ENCODE assay signal across 14 mouse cellular contexts in genomic region chr7:29338351-29338919, GRCm38 (mm10). TPM values are rescaled to one million over a fixed set of nuclear protein-coding genes. Genes with fewer than 3 reads are reported as not detected.
DNase-seq lines count a peak whose midpoint lies in the region; ATAC-seq lines count a peak whose summit lies in the region.
"Had no signal": no experiment of that assay in that cellular context is flagged by ENCODE, and none has a peak within 500 bp of the region (broad histone marks: within the 10 kb centered on the region; RNA-seq: fewer than 3 reads in every experiment).

No protein-coding gene starts in this region.

- no peaks in the 10 kb centered on the region for H3K9me3 ChIP-seq in hindbrain, embryonic 13.5 days
- no peaks in the 10 kb centered on the region for H3K9me3 ChIP-seq in hindbrain, embryonic 12.5 days (replicated peaks)
- no peaks in the 10 kb centered on the region for H3K9me3 ChIP-seq in liver, embryonic 12.5 days (replicated peaks)
- H3K9me3 ChIP-seq in embryonic facial prominence, embryonic 10.5 days, result no peaks in the 10 kb centered on the region

- peaks cover 18% of the 10 kb centered on the region for H3K4me1 ChIP-seq in hindbrain, embryonic 13.5 days (replicated peaks)
- H3K4me1 ChIP-seq in hindbrain, embryonic 12.5 days, result peaks cover 15% of the 10 kb centered on the region
- peaks cover 99% of the 10 kb centered on the region for H3K4me1 ChIP-seq in liver, embryonic 12.5 days
- peaks cover 38% of the 10 kb centered on the region for H3K4me1 ChIP-seq in embryonic facial prominence, embryonic 10.5 days

- ATAC-seq in hindbrain, embryonic 13.5 days (ENCODE audit: low FRiP score), result no peak
- ATAC-seq in hindbrain, embryonic 12.5 days (ENCODE audit: low FRiP score), result no peak
- peak; percentile 55 for ATAC-seq in liver, embryonic 12.5 days
- ATAC-seq: forebrain, embryonic 16.5 days; Patski had no signal

- no peak overlapping the region for H3K4me3 ChIP-seq in hindbrain, embryonic 13.5 days
- no peak overlapping the region for H3K4me3 ChIP-seq in hindbrain, embryonic 12.5 days
- peak overlapping the region; percentile 39 for H3K4me3 ChIP-seq in liver, embryonic 12.5 days
- H3K4me3 ChIP-seq in embryonic facial prominence, embryonic 10.5 days, result no peak overlapping the region

- peaks cover 26% of the 10 kb centered on the region for H3K36me3 ChIP-seq in hindbrain, embryonic 13.5 days
- peaks cover 23% of the 10 kb centered on the region for H3K36me3 ChIP-seq in hindbrain, embryonic 12.5 days
- H3K36me3 ChIP-seq in liver, embryonic 12.5 days, result peaks cover 10% of the 10 kb centered on the region; the same call in 1 of the 2 replicates
- peaks cover 29% of the 10 kb centered on the region for H3K36me3 ChIP-seq in embryonic facial prominence, embryonic 10.5 days (replicated peaks)

- 0 out of 2 replicates have a peak overlapping the region, but pooled peaks have one; percentile 2 for H3K27ac ChIP-seq in hindbrain, embryonic 13.5 days
- no peak overlapping the region for H3K27ac ChIP-seq in hindbrain, embryonic 12.5 days
- H3K27ac ChIP-seq in liver, embryonic 12.5 days, result peak overlapping the region; percentile 92
- no peak overlapping the region for H3K27ac ChIP-seq in embryonic facial prominence, embryonic 10.5 days (replicated peaks)

- no peak overlapping the region for H3K9ac ChIP-seq in hindbrain, embryonic 13.5 days
- no peak overlapping the region for H3K9ac ChIP-seq in hindbrain, embryonic 12.5 days
- peak overlapping the region; percentile 67 for H3K9ac ChIP-seq in liver, embryonic 12.5 days

- H3K4me2 ChIP-seq in hindbrain, embryonic 13.5 days, result no peak overlapping the region
- no peak overlapping the region for H3K4me2 ChIP-seq in hindbrain, embryonic 12.5 days (replicated peaks)
- peak overlapping the region; percentile 67 for H3K4me2 ChIP-seq in liver, embryonic 12.5 days

- 87% methylated on average over 9 of the region's 9 CpGs for WGBS in hindbrain, embryonic 13.5 days
- 85% methylated on average over 9 of the region's 9 CpGs for WGBS in hindbrain, embryonic 12.5 days
- 41% methylated on average over 9 of the region's 9 CpGs for WGBS in liver, embryonic 12.5 days (ENCODE audit: insufficient replicate concordance)
- WGBS in embryonic facial prominence, embryonic 10.5 days, result 87% methylated on average over 9 of the region's 9 CpGs

- no peaks in the 10 kb centered on the region for H3K27me3 ChIP-seq in hindbrain, embryonic 13.5 days
- H3K27me3 ChIP-seq in hindbrain, embryonic 12.5 days, result no peaks in the 10 kb centered on the region
- H3K27me3 ChIP-seq in liver, embryonic 12.5 days (replicated peaks), result no peaks in the 10 kb centered on the region
- H3K27me3 ChIP-seq in embryonic facial prominence, embryonic 10.5 days (replicated peaks; ENCODE audit: low read depth, poor library complexity, severe bottlenecking), result no peaks in the 10 kb centered on the region
- H3K27me3 ChIP-seq: Patski had no signal

- peak; percentile 26 to 54 for DNase-seq in kidney, adult 8-10 months
- DNase-seq in yolk sac, embryonic 10.5 days (ENCODE audit: low spot score), result peak; percentile 75
- DNase-seq in embryonic facial prominence, embryonic 10.5 days (ENCODE audit: low spot score), result no peak
- no peak for DNase-seq in ovary, adult 18-20 months (ENCODE audit: low spot score)
- no peak for DNase-seq in layer of hippocampus, postnatal 10 days (ENCODE audit: low spot score in 2 of 2)
- DNase-seq: adrenal gland, postnatal 25 days; cerebellum, adult 18-20 months; heart, postnatal 14 days; left cerebral cortex, postnatal 4 days had no signal

RNA-seq across cellular contexts. Expression of gene Dpf1, which starts 34.7 kb away (rescaled TPM):
- polyA plus RNA-seq in hindbrain, embryonic 13.5 days (2015; fragmentation: Nextera tagmentation; extraction: Ambion mirVana), result 187 and 197 TPM in 2 replicates
- polyA plus RNA-seq in hindbrain, embryonic 12.5 days (2016; fragmentation: Nextera tagmentation; extraction: Ambion mirVana), result 102 and 110 TPM in 2 replicates
- 2.6 and 3.6 TPM in 2 replicates for polyA plus RNA-seq in liver, embryonic 12.5 days (2016; fragmentation: Nextera tagmentation; extraction: Ambion mirVana)
- polyA plus RNA-seq in embryonic facial prominence, embryonic 10.5 days (2016; fragmentation: Nextera tagmentation; extraction: Ambion mirVana), result 24.8 and 28.9 TPM in 2 replicates
- total RNA-seq in layer of hippocampus, postnatal 10 days (2021), result 100 to 1,000 TPM; 129 to 138 TPM

RNA-seq across cellular contexts. Expression of gene Ppp1r14a, which starts 49.3 kb away (rescaled TPM):
- polyA plus RNA-seq in hindbrain, embryonic 13.5 days (2015; fragmentation: Nextera tagmentation; extraction: Ambion mirVana), result 8.6 and 13.1 TPM in 2 replicates
- polyA plus RNA-seq in hindbrain, embryonic 12.5 days (2016; fragmentation: Nextera tagmentation; extraction: Ambion mirVana), result 20.8 and 22.4 TPM in 2 replicates
- 4.6 and 5.1 TPM in 2 replicates for polyA plus RNA-seq in liver, embryonic 12.5 days (2016; fragmentation: Nextera tagmentation; extraction: Ambion mirVana)
- 29.7 and 30.5 TPM in 2 replicates for polyA plus RNA-seq in embryonic facial prominence, embryonic 10.5 days (2016; fragmentation: Nextera tagmentation; extraction: Ambion mirVana)
- total RNA-seq in layer of hippocampus, postnatal 10 days (2021), result 1 to 10 TPM; 2.0 to 3.2 TPM

RNA-seq across cellular contexts. Expression of gene Spint2, which starts 56.7 kb away (rescaled TPM):
- polyA plus RNA-seq in hindbrain, embryonic 13.5 days (2015; fragmentation: Nextera tagmentation; extraction: Ambion mirVana), result 42.4 and 44.0 TPM in 2 replicates
- 42.6 and 63.3 TPM in 2 replicates for polyA plus RNA-seq in hindbrain, embryonic 12.5 days (2016; fragmentation: Nextera tagmentation; extraction: Ambion mirVana)
- 25.9 and 28.4 TPM in 2 replicates for polyA plus RNA-seq in liver, embryonic 12.5 days (2016; fragmentation: Nextera tagmentation; extraction: Ambion mirVana)
- polyA plus RNA-seq in embryonic facial prominence, embryonic 10.5 days (2016; fragmentation: Nextera tagmentation; extraction: Ambion mirVana), result 75.5 and 79.3 TPM in 2 replicates
- total RNA-seq in layer of hippocampus, postnatal 10 days (2021), result 10 to 100 TPM; 25.3 to 31.0 TPM

Comparison
In these comparisons a context has a peak if more than half of its experiments do, and no peak if none do; other contexts are left out.
1. H3K27ac ChIP-seq: peak in hindbrain, embryonic 13.5 days (single experiment) and liver, embryonic 12.5 days (single experiment); none in hindbrain, embryonic 12.5 days (single experiment) and embryonic facial prominence, embryonic 10.5 days (single experiment).
2. DNase-seq: peak in kidney, adult 8-10 months (2 of 2) and yolk sac, embryonic 10.5 days (single experiment); none in embryonic facial prominence, embryonic 10.5 days (single experiment), ovary, adult 18-20 months (single experiment) and layer of hippocampus, postnatal 10 days (0 of 2).